Mouse (Mus musculus): ENCODE data around the gene Gm49361.

DNA sequence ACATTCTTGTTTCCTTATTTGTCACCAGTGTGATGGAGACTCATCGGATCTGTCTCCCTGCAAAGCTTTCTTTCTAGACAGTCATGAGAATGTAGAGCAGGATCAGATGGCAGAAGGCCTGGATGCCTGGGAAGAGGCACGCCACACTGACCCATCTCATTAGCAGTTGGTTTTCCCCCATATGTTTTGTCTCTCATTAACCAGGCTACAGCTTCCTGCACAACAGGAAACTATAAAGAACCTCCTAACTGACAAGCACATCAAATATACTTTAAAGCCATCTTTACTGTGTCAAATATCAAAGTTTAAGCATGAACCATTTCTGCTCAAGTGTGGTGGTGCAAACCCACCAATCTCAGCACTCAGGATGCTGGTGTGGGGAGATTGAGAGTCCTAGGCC, 3.6 kb upstream of the Gm49361 start:
- no peak for TF ChIP-seq CTCF (IDR thresholded peaks at IDR 0.05; ENCODE audit: control insufficient read depth, insufficient read depth, insufficient read length)
- no peak for TF ChIP-seq USF1 (IDR thresholded peaks at IDR 0.05; ENCODE audit: low read depth)
